In genomic region chr5:121224856-121225255, GRCm38 (mm10) we compare ENCODE assay signal across 18 mouse cellular contexts.
"Had no signal": no experiment of that assay in that cellular context is flagged by ENCODE, and none has a peak within 500 bp of the region (broad histone marks: within the 10 kb centered on the region; RNA-seq: fewer than 3 reads in every experiment).

No protein-coding gene starts in this region.

- H3K4me2 ChIP-seq: intestine, embryonic 15.5 days; lung, embryonic 15.5 days; midbrain, embryonic 12.5 days; neural tube, embryonic 13.5 days had no signal

- H3K27me3 ChIP-seq: intestine, embryonic 15.5 days; lung, embryonic 15.5 days; midbrain, embryonic 12.5 days; neural tube, embryonic 13.5 days had no signal

- H3K4me3 ChIP-seq: intestine, embryonic 15.5 days; layer of hippocampus, adult 2 months; lung, embryonic 15.5 days; midbrain, embryonic 12.5 days; myocyte; neural tube, embryonic 13.5 days had no signal

- H3K27ac ChIP-seq: intestine, embryonic 15.5 days; layer of hippocampus, adult 2 months; lung, embryonic 15.5 days; midbrain, embryonic 12.5 days; neural tube, embryonic 13.5 days; stomach, postnatal 0 days had no signal

- H3K9me3 ChIP-seq: intestine, embryonic 15.5 days; lung, embryonic 15.5 days; midbrain, embryonic 12.5 days; neural tube, embryonic 13.5 days had no signal

- H3K9ac ChIP-seq: intestine, embryonic 15.5 days; lung, embryonic 15.5 days; midbrain, embryonic 12.5 days; neural tube, embryonic 13.5 days had no signal

- H3K36me3 ChIP-seq: intestine, embryonic 15.5 days; lung, embryonic 15.5 days; midbrain, embryonic 12.5 days; neural tube, embryonic 13.5 days had no signal

- ATAC-seq: intestine, embryonic 15.5 days; midbrain, embryonic 16.5 days had no signal

- DNase-seq: kidney, adult 11 months; kidney, adult 8-10 months; kidney, postnatal 14 days; layer of hippocampus, adult 9-11 months; lung, adult 18-20 months; lung, postnatal 14 days; lung, postnatal 4 days; retina, postnatal 1 day; right cerebral cortex, postnatal 4 days; thymus, postnatal 25 days had no signal
